In genomic region chr12:84807351-84807750, GRCm38 (mm10) we compare ENCODE assay signal across 19 mouse cellular contexts. TPM values are rescaled to one million over a fixed set of nuclear protein-coding genes. Genes with fewer than 3 reads are reported as not detected.
DNase-seq lines count a peak whose midpoint lies in the region; ATAC-seq and TF ChIP-seq lines count a peak whose summit lies in the region.
"Had no signal": no experiment of that assay in that cellular context is flagged by ENCODE, and none has a peak within 500 bp of the region (broad histone marks: within the 10 kb centered on the region; RNA-seq: fewer than 3 reads in every experiment).

No protein-coding gene starts in this region.

- peak overlapping the region; percentile 28; the same call in 1 of the 2 replicates for H3K4me3 ChIP-seq in liver, adult 2 months (ENCODE audit: insufficient read depth, low read depth, low read length)
- no peak overlapping the region for H3K4me3 ChIP-seq in liver, embryonic 12.5 days
- H3K4me3 ChIP-seq: embryonic facial prominence, embryonic 10.5 days; forebrain, embryonic 13.5 days; myocyte had no signal

- TF ChIP-seq POLR2A in liver, adult 2 months (IDR thresholded peaks at IDR 0.05; ENCODE audit: extremely low read depth, insufficient read depth, low read length): no peak
- no peak for TF ChIP-seq POLR2A in brain, embryonic 14.5 days (IDR thresholded peaks at IDR 0.05; ENCODE audit: borderline replicate concordance, extremely low read depth, insufficient read depth, insufficient read length, poor library complexity, severe bottlenecking)

- H3K4me1 ChIP-seq in liver, adult 2 months (ENCODE audit: control insufficient read depth, insufficient read depth, low read length): peaks cover 6% of the 10 kb centered on the region
- no peaks in the 10 kb centered on the region; the same call in 1 of the 2 replicates for H3K4me1 ChIP-seq in liver, embryonic 12.5 days
- H3K4me1 ChIP-seq: forebrain, embryonic 13.5 days had no signal

- no peaks in the 10 kb centered on the region for H3K27me3 ChIP-seq in liver, adult 2 months (ENCODE audit: control insufficient read depth, insufficient read depth, low read length)
- peaks cover 46% of the 10 kb centered on the region for H3K27me3 ChIP-seq in liver, embryonic 12.5 days (replicated peaks)

- H3K9me3 ChIP-seq in liver, embryonic 12.5 days (replicated peaks): no peaks in the 10 kb centered on the region
- H3K9me3 ChIP-seq: embryonic facial prominence, embryonic 10.5 days; forebrain, embryonic 13.5 days had no signal

- H3K4me2 ChIP-seq in liver, embryonic 12.5 days: no peak overlapping the region
- H3K4me2 ChIP-seq: forebrain, embryonic 13.5 days had no signal

- peak overlapping the region; percentile 0; the same call in 1 of the 2 replicates for H3K9ac ChIP-seq in liver, adult 2 months (ENCODE audit: low read depth, low read length)
- H3K9ac ChIP-seq in liver, embryonic 12.5 days: no peak overlapping the region
- H3K9ac ChIP-seq: forebrain, embryonic 13.5 days had no signal

- peak overlapping the region; percentile 63; the same call in 1 of the 2 replicates for H3K27ac ChIP-seq in liver, adult 2 months (replicated peaks; ENCODE audit: insufficient read depth, low read depth, low read length)
- H3K27ac ChIP-seq in liver, embryonic 12.5 days: no peak overlapping the region
- H3K27ac ChIP-seq: embryonic facial prominence, embryonic 10.5 days; forebrain, embryonic 13.5 days had no signal

- H3K79me2 ChIP-seq in liver, adult 2 months (ENCODE audit: control insufficient read depth, insufficient read depth, low read length): no peaks in the 10 kb centered on the region

- peak; percentile 60 for DNase-seq in liver, adult 2 months (ENCODE audit: extremely low read depth, low read depth, low spot score)
- DNase-seq in brain, embryonic 14.5 days (ENCODE audit: low read depth): peak; percentile 3
- DNase-seq in cerebellum, adult 18-20 months: peak; percentile 75 to 85
- peak; percentile 71 to 75 for DNase-seq in cerebellum, postnatal 25 days
- DNase-seq in c-Kit-positive CD71-positive TER-119-positive erythroid progenitor cells, embryonic 14.5 days (ENCODE audit: low spot score): no peak
- no peak for DNase-seq in frontal cortex, postnatal 36 days (ENCODE audit: low spot score in 2 of 2)
- DNase-seq: adrenal gland, postnatal 36 days; B cell, adult 2 months; gastrocnemius, postnatal 36 days; kidney, adult 9 months; kidney, postnatal 25 days; liver; lung, adult 2 months; midbrain, embryonic 14.5 days had no signal

- H3K36me3 ChIP-seq in liver, adult 2 months (ENCODE audit: control insufficient read depth, insufficient read depth, low read length): no peaks in the 10 kb centered on the region
- H3K36me3 ChIP-seq in liver, embryonic 12.5 days: no peaks in the 10 kb centered on the region
- H3K36me3 ChIP-seq: embryonic facial prominence, embryonic 10.5 days had no signal

- ATAC-seq in liver, embryonic 12.5 days: no peak
- ATAC-seq: forebrain, embryonic 13.5 days; inflammation-experienced regulatory T-cells, adult 6 months had no signal

- 49% methylated on average over 13 of the region's 13 CpGs for WGBS in liver, adult 2 months
- 63% methylated on average over 13 of the region's 13 CpGs for WGBS in liver, embryonic 12.5 days (ENCODE audit: insufficient replicate concordance)

- TF ChIP-seq CTCF in liver, adult 2 months (IDR thresholded peaks at IDR 0.05; ENCODE audit: low read depth, low read length): no peak
- no peak for TF ChIP-seq CTCF in brain, embryonic 14.5 days (IDR thresholded peaks at IDR 0.05; ENCODE audit: borderline replicate concordance, extremely low read depth, insufficient read depth, insufficient read length)

RNA-seq across cellular contexts. Expression of gene Isca2, which starts 34.3 kb away (rescaled TPM):
- total RNA-seq in liver, adult 2 months (2014; rRNA removed): 41.4 and 44.0 TPM in 2 replicates
- 48.2 and 54.3 TPM in 2 replicates for polyA plus RNA-seq in liver, adult 2 months (2012; rRNA removed)
- polyA plus RNA-seq in liver, embryonic 12.5 days (2016; fragmentation: Nextera tagmentation; extraction: Ambion mirVana): 116 and 123 TPM in 2 replicates
- polyA plus RNA-seq in brain, embryonic 14.5 days (2012; rRNA removed): 80.2 and 131 TPM in 2 replicates

RNA-seq across cellular contexts. Expression of gene Npc2, which starts 34.4 kb away (rescaled TPM):
- 40.2 and 53.6 TPM in 2 replicates for total RNA-seq in liver, adult 2 months (2014; rRNA removed)
- polyA plus RNA-seq in liver, adult 2 months (2012; rRNA removed): 83.2 and 85.8 TPM in 2 replicates
- 23.6 and 24.0 TPM in 2 replicates for polyA plus RNA-seq in liver, embryonic 12.5 days (2016; fragmentation: Nextera tagmentation; extraction: Ambion mirVana)
- 64.0 and 66.2 TPM in 2 replicates for polyA plus RNA-seq in brain, embryonic 14.5 days (2012; rRNA removed)

Comparison
In these comparisons a context has a peak if more than half of its experiments do, and no peak if none do; other contexts are left out.
1. DNase-seq: peak in liver, adult 2 months (single experiment), brain, embryonic 14.5 days (single experiment), cerebellum, adult 18-20 months (2 of 2) and cerebellum, postnatal 25 days (2 of 2); none in c-Kit-positive CD71-positive TER-119-positive erythroid progenitor cells, embryonic 14.5 days (single experiment) and frontal cortex, postnatal 36 days (0 of 2).